Mouse (Mus musculus) T-cell, adult 66 days (primary cell): ENCODE results near the gene Cyp1a2. TPM values are rescaled to one million over a fixed set of nuclear protein-coding genes. Genes with fewer than 3 reads are reported as not detected.

Experiments
- total RNA-seq, 2 experiments: library from RNA; stranded (reverse); gene quantifications; 3 replicates in 1 of 2; 4 replicates in 1 of 2; pipeline ENCODE4 v1.2.4; 2023

The Cyp1a2 gene
- not detected for total RNA-seq

DNA sequence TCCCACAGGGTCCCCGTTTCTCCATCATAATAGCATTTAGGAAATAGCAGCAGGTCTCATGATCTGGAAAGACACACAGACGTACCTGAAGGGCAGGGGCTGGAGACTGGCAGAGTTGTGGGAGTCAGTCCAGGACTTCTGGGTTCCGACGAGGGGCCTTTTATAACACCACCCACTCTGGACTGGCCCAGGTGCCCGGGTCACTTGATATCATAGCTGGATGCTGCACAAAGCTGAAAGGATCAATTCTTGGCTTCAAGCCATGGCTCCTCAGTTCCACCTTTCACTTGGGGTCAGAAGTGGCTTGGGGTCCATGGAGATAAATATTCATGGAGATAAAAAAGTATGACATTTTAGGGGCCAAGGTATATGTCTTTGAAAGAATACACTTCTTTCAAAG is at the start of gene Cyp1a2:
Gene Cyp1a2, minus strand, starts transcription at position 184 of the 400 bp plus-strand sequence.

DNA sequence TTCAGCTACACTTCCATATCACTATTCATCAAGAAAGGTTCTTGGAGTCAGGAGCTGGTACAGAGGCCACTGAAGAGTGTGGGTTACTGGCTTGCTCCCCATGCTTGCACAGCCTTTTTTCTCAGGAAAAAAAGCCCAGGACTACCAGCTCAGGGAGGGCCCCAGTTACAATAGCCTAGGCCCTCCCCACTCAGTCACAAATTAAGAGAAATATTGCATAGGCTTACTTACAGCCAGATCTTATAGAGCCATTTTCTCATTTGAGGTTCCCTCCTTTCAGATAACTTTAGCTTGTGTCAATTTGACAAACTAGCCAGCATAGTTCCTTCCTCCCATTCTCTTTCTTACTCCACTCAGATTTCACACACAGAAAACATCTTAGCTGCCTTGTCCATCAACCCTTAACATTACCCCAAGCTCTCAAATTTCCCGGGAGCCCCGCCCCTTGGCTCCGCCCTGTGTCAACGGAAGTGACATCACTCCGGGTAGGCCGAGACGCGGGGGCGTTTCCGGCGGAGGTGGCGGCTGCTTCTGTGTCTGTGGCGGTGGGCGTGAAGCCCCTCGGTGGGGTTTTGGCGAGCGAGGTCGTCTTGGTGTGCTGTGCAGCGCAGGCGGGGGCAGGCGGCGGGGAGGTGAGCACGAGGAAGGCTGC is 24.7 kb upstream of the Cyp1a2 start, which contains the start of gene Edc3:
Gene Edc3, plus strand, starts transcription at position 473 of the 652 bp plus-strand sequence.

DNA sequence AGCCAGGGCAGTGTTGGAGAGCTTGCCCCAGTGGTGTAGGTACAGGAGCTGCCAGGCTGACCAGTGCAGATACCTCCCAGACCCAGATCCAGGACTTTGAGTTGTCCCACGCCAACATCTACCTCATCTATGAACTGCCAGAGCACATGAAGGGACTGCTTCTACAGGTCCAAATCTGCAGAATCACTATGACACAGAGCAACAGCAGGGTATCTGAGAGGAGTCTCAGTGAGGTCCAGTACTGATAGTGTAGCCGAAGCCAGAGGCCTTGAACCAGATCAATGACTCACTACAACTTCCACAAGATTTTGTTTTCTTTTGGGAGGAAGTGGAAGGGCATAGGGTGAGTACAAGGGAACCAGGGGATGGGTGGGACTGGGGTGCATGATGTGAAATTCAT is 4.2 kb upstream of the Cyp1a2 start, which contains the start of gene Cyp1a1:
Gene Cyp1a1, plus strand, starts transcription at position 178 of the 400 bp plus-strand sequence.

DNA sequence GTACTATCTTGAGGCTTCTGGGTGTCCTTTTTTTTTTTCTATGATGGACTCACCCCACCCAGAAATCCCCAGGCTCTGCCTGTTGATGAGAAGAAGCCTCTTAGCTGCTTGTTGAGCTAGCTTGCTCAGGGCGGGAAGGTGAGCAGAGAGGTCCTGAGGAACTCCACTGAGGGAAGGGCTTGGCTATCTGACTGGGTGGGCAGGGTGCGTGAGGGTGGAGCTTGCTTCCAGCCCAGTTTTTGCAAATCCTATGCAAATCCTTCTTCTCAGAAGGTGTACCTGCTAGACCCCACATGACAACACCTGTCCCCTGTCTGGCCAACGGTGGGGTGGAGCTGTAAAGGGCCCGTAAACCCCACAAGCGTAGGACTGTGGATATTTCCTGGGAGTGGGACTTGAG is 30.2 kb downstream of the Cyp1a2 start, which contains the start of gene Csk:
Gene Csk, minus strand, starts transcription at position 349 of the 400 bp plus-strand sequence.

Other genes starting within 250 kb of the Cyp1a2 start
- gene Ppcdc, start 243.6 kb downstream of the Cyp1a2 start, total RNA-seq = 10 to 100 TPM; 54.9 to 63.1 TPM
- gene Scamp5, start 215.6 kb downstream of the Cyp1a2 start, total RNA-seq = under 1 TPM in 1 of 2 experiments, not detected in 1; 0.47 TPM
- gene Rpp25, start 179.7 kb downstream of the Cyp1a2 start, total RNA-seq = not detected
- gene Cox5a, start 162.4 kb downstream of the Cyp1a2 start, total RNA-seq = 100 to 1,000 TPM in 1 of 2 experiments, 10 to 100 TPM in 1; 87.5 to 109 TPM
- gene Fam219b, start 146.2 kb downstream of the Cyp1a2 start, total RNA-seq = 10 to 100 TPM; 17.1 to 19.7 TPM
- 10 to 100 TPM; 11.5 to 15.4 TPM for gene Mpi, start 130.9 kb downstream of the Cyp1a2 start, total RNA-seq
- gene Scamp2, start 122.8 kb downstream of the Cyp1a2 start, total RNA-seq = 10 to 100 TPM; 57.5 to 62.3 TPM
- gene Ulk3, start 94.3 kb downstream of the Cyp1a2 start, total RNA-seq = 10 to 100 TPM; 75.2 to 79.6 TPM
- under 1 TPM; 0.38 to 0.50 TPM for gene Cplx3, start 77.4 kb downstream of the Cyp1a2 start, total RNA-seq
- 1 to 10 TPM; 1.8 to 4.1 TPM for gene Lman1l, start 62.9 kb downstream of the Cyp1a2 start, total RNA-seq
- 100 to 1,000 TPM; 332 to 355 TPM for gene Csk, start 30.1 kb downstream of the Cyp1a2 start, total RNA-seq
- under 1 TPM in 1 of 2 experiments, not detected in 1; 0.20 TPM for gene Cyp1a1, start 4.2 kb upstream of the Cyp1a2 start, total RNA-seq
- gene Edc3, start 24.8 kb upstream of the Cyp1a2 start, total RNA-seq = 10 to 100 TPM; 22.4 to 22.9 TPM
- 100 to 1,000 TPM; 187 to 199 TPM for gene Clk3, start 82.2 kb upstream of the Cyp1a2 start, total RNA-seq
- gene Arid3b, start 153.1 kb upstream of the Cyp1a2 start, total RNA-seq = 10 to 100 TPM; 75.8 to 88.6 TPM
- gene Ubl7, start 227.3 kb upstream of the Cyp1a2 start, total RNA-seq = 10 to 100 TPM; 68.5 to 72.6 TPM